Mouse (Mus musculus) thymus, adult 2 months (tissue): ENCODE results near the gene Gm21312.
"Not testable (repeated sequence)": the region's sequence is repeated elsewhere in the genome, so short reads cannot be mapped to it uniquely, and the experiment has no call there.

Experiments used
- CTCF ChIP-seq: fragments of 200-500 bp; IDR thresholded peaks from 2 replicates; pipeline ENCODE4 v1.5.1; 2012; ENCODE audit warnings: mild to moderate bottlenecking, control low read depth, low read length, moderate library complexity, borderline replicate concordance; ENCODE audit not compliant: control insufficient read depth, poor library complexity, insufficient read depth; ENCODE audit errors: extremely low read depth
- POLR2A ChIP-seq: fragments of 200-500 bp; IDR thresholded peaks from 2 replicates; pipeline ENCODE4 v1.6.1; 2012; ENCODE audit warnings: mild to moderate bottlenecking, low read length, control low read depth, moderate library complexity; ENCODE audit not compliant: control insufficient read depth, poor library complexity, insufficient read depth; ENCODE audit errors: extremely low read depth

GRCm38 (mm10) chr10:104142687-104143086 is 34.1 kb upstream of the Gm21312 start, which contains the start of gene Gm21293:
- TF ChIP-seq CTCF, POLR2A: not testable (repeated sequence)
